Comparison of ENCODE assay signal across 8 mouse cellular contexts in genomic region chr12:75951328-75951727, GRCm38 (mm10).
DNase-seq lines count a peak whose midpoint lies in the region; ATAC-seq and TF ChIP-seq lines count a peak whose summit lies in the region.

No protein-coding gene starts in this region.

- H3K79me2 ChIP-seq in MEL (ENCODE audit: control insufficient read depth, insufficient read depth, low read length, poor library complexity): no peaks in the 10 kb centered on the region

- TF ChIP-seq POLR2A in MEL (IDR thresholded peaks at IDR 0.05; ENCODE audit: control insufficient read depth in 1 of 2, insufficient read depth in 1 of 2, low read depth in 1 of 2, low read length in 2 of 2, poor library complexity in 1 of 2): no peak

- H3K9me3 ChIP-seq in intestine, postnatal 0 days (ENCODE audit: control insufficient read depth): no peaks in the 10 kb centered on the region
- no peaks in the 10 kb centered on the region for H3K9me3 ChIP-seq in intestine, embryonic 16.5 days (ENCODE audit: control insufficient read depth, low read length)
- H3K9me3 ChIP-seq in MEL (replicated peaks; ENCODE audit: insufficient read depth, low read length): no peaks in the 10 kb centered on the region
- H3K9me3 ChIP-seq in midbrain, embryonic 15.5 days: no peaks in the 10 kb centered on the region

- TF ChIP-seq CTCF in intestine, postnatal 0 days (IDR thresholded peaks at IDR 0.05; ENCODE audit: low read depth): peak; percentile 79
- TF ChIP-seq CTCF in MEL (IDR thresholded peaks at IDR 0.05 in 2 of 3, conservative IDR thresholded peaks at IDR 0.05 in 1 of 3; ENCODE audit: control insufficient read depth in 1 of 3, insufficient read depth in 1 of 3, low read depth in 2 of 3, low read length in 3 of 3, poor library complexity in 1 of 3, severe bottlenecking in 1 of 3): peak; percentile 82 to 93 (median 87)

- 61% methylated on average over 5 of the region's 5 CpGs for WGBS in intestine, postnatal 0 days
- 60% methylated on average over 5 of the region's 5 CpGs for WGBS in intestine, embryonic 16.5 days
- WGBS in midbrain, embryonic 15.5 days: 68% methylated on average over 5 of the region's 5 CpGs

- H3K27ac ChIP-seq in intestine, postnatal 0 days (ENCODE audit: low read depth, low read length): no peak overlapping the region
- no peak overlapping the region for H3K27ac ChIP-seq in intestine, embryonic 16.5 days (ENCODE audit: low read length)
- no peak overlapping the region for H3K27ac ChIP-seq in MEL (ENCODE audit: control insufficient read depth, low read depth, low read length)
- H3K27ac ChIP-seq in midbrain, embryonic 15.5 days: no peak overlapping the region

- H3K4me2 ChIP-seq in intestine, postnatal 0 days (replicated peaks; ENCODE audit: low read depth): no peak overlapping the region
- H3K4me2 ChIP-seq in intestine, embryonic 16.5 days (ENCODE audit: low read depth, low read length): no peak overlapping the region
- H3K4me2 ChIP-seq in midbrain, embryonic 15.5 days: no peak overlapping the region

- no peak overlapping the region for H3K9ac ChIP-seq in intestine, postnatal 0 days (ENCODE audit: low read depth, low read length)
- no peak overlapping the region for H3K9ac ChIP-seq in intestine, embryonic 16.5 days (ENCODE audit: low read depth, low read length)
- H3K9ac ChIP-seq in MEL (ENCODE audit: control insufficient read depth, low read depth, low read length, poor library complexity, severe bottlenecking): no peak overlapping the region
- H3K9ac ChIP-seq in midbrain, embryonic 15.5 days: no peak overlapping the region

- peak; percentile 69 for TF ChIP-seq RAD21 in MEL (IDR thresholded peaks at IDR 0.05; ENCODE audit: low read depth, low read length)

- no peaks in the 10 kb centered on the region for H3K4me1 ChIP-seq in intestine, postnatal 0 days (replicated peaks; ENCODE audit: control insufficient read depth, insufficient read depth, low read length)
- H3K4me1 ChIP-seq in intestine, embryonic 16.5 days (ENCODE audit: control insufficient read depth, insufficient read depth, low read length): no peaks in the 10 kb centered on the region
- no peaks in the 10 kb centered on the region for H3K4me1 ChIP-seq in MEL (ENCODE audit: control insufficient read depth in 1 of 2, insufficient read depth in 2 of 2, low read length in 2 of 2)
- H3K4me1 ChIP-seq in midbrain, embryonic 15.5 days: no peaks in the 10 kb centered on the region

- ATAC-seq in intestine, postnatal 0 days: no peak
- no peak for ATAC-seq in intestine, embryonic 16.5 days
- no peak for ATAC-seq in midbrain, embryonic 15.5 days (replicated peaks)

- H3K36me3 ChIP-seq in intestine, postnatal 0 days (ENCODE audit: control insufficient read depth, insufficient read depth): peaks cover 26% of the 10 kb centered on the region
- H3K36me3 ChIP-seq in intestine, embryonic 16.5 days (ENCODE audit: control insufficient read depth, insufficient read depth, low read length): no peaks in the 10 kb centered on the region
- no peaks in the 10 kb centered on the region for H3K36me3 ChIP-seq in MEL (ENCODE audit: control insufficient read depth in 1 of 2, insufficient read depth in 2 of 2, low read length in 2 of 2)
- 0 out of 2 replicates have a peak, but pooled peaks cover 7% of the 10 kb centered on the region for H3K36me3 ChIP-seq in midbrain, embryonic 15.5 days (replicated peaks)

- no peaks in the 10 kb centered on the region for H3K27me3 ChIP-seq in intestine, postnatal 0 days (replicated peaks; ENCODE audit: control insufficient read depth, insufficient read depth, low read length)
- no peaks in the 10 kb centered on the region for H3K27me3 ChIP-seq in intestine, embryonic 16.5 days (replicated peaks; ENCODE audit: control insufficient read depth, insufficient read depth, low read length)
- no peaks in the 10 kb centered on the region; a peak in 1 of 4 replicates for H3K27me3 ChIP-seq in MEL (ENCODE audit: control insufficient read depth in 1 of 2, insufficient read depth in 2 of 2, low read length in 2 of 2)
- H3K27me3 ChIP-seq in midbrain, embryonic 15.5 days (replicated peaks): no peaks in the 10 kb centered on the region

- peak; percentile 68 to 69 for DNase-seq in B cell, adult 2 months
- DNase-seq in MEL (ENCODE audit: low read depth, low spot score): peak; percentile 61
- peak; percentile 57 to 75 for DNase-seq in cerebellum, postnatal 14 days
- peak; percentile 17 for DNase-seq in kidney, postnatal 14 days
- DNase-seq in retina, postnatal 1 day: peak; percentile 36

- no peak for TF ChIP-seq EP300 in MEL (IDR thresholded peaks at IDR 0.05; ENCODE audit: low read depth in 1 of 2, low read length in 2 of 2)

- H3K4me3 ChIP-seq in intestine, postnatal 0 days (ENCODE audit: low read depth, low read length): no peak overlapping the region
- no peak overlapping the region for H3K4me3 ChIP-seq in intestine, embryonic 16.5 days (ENCODE audit: low read length)
- no peak overlapping the region for H3K4me3 ChIP-seq in MEL (ENCODE audit: control insufficient read depth in 1 of 2, insufficient read depth in 1 of 2, low read depth in 2 of 2, low read length in 2 of 2)
- no peak overlapping the region for H3K4me3 ChIP-seq in midbrain, embryonic 15.5 days

TF ChIP-seq in MEL, 35 proteins besides CTCF, POLR2A, EP300 and RAD21:
- TF ChIP-seq ELF1 (IDR thresholded peaks at IDR 0.05; ENCODE audit: low read depth, low read length) (no peak), SMC3 (IDR thresholded peaks at IDR 0.05; ENCODE audit: low read depth, low read length) (peak; percentile 83), CHD2 (IDR thresholded peaks at IDR 0.05; ENCODE audit: low read length) (no peak), TCF12 (IDR thresholded peaks at IDR 0.05; ENCODE audit: low read depth, low read length) (no peak), ZC3H11A (IDR thresholded peaks at IDR 0.05; ENCODE audit: low read depth, low read length) (peak; percentile 53), HCFC1 (IDR thresholded peaks at IDR 0.05; ENCODE audit: low read depth, low read length) (no peak), JUND (IDR thresholded peaks at IDR 0.05; ENCODE audit: low read depth, low read length) (no peak)

Comparison
In these comparisons a context has a peak if more than half of its experiments do, and no peak if none do; other contexts are left out.
1. DNase-seq: peak in every context shown above with its lines; median percentile 68 in B cell, adult 2 months; 66 in cerebellum, postnatal 14 days; 61 in MEL; 36 in retina, postnatal 1 day; 17 in kidney, postnatal 14 days.